8 mouse cellular contexts compared by ENCODE assay signal in the genomic region with DNA sequence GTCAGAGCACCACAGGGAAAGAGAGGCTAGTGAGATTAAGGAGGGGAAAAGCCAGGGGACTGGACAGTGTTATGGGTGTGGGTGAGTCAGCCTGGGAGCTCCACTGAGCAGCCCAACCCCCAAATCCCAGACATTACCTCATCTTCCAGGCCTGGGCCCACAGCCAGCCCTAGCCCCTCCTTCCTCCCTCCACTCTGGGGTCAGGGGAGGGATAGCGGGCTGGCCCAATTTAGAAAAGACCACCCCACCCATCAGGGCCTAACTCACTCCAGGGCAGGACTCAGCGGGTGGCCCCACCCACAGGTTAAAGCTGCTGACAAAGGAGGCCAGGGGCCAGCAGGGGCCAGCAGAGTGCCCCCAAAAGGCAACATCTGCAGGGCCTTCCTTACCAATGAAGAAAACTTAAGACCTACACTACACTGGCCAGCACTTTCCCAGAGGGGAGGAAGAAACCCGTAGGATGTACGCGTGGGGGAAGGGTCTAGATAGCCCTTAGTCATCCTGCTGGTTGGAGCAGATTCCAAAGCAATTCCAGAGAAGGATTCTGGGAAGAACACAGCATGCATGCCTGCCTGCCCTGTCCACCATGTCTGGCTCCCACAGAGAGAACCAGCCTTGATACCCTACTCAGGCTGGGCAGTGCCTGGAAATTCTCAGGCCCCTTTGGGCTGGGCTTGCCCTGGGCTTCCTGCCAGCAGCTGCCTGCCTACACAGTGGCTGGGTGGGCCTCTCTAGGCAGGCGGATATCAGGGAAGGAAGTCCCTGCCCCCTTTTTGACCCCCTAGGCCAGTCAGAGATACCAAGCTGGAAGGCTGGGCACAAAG. TPM values are rescaled to one million over a fixed set of nuclear protein-coding genes. Genes with fewer than 3 reads are reported as not detected.
A peak's percentile ranks its signal among the peaks of the same experiment; 100 is the strongest.
DNase-seq lines count a peak whose midpoint lies in the region; ATAC-seq and TF ChIP-seq lines count a peak whose summit lies in the region.

No protein-coding gene starts in this region.

- no peak for TF ChIP-seq RAD21 in MEL (IDR thresholded peaks at IDR 0.05; ENCODE audit: low read depth, low read length)

- TF ChIP-seq CTCF in MEL (IDR thresholded peaks at IDR 0.05 in 2 of 3, conservative IDR thresholded peaks at IDR 0.05 in 1 of 3; ENCODE audit: control insufficient read depth in 1 of 3, insufficient read depth in 1 of 3, low read depth in 2 of 3, low read length in 3 of 3, poor library complexity in 1 of 3, severe bottlenecking in 1 of 3), result peak in 2 of 3 experiments; percentile 20 to 33; a peak in 3 of 6 replicates

- H3K79me2 ChIP-seq in MEL (ENCODE audit: control insufficient read depth, insufficient read depth, low read length, poor library complexity), result peaks cover 6% of the 10 kb centered on the region

- no peak for TF ChIP-seq POLR2A in MEL (IDR thresholded peaks at IDR 0.05; ENCODE audit: control insufficient read depth in 1 of 2, insufficient read depth in 1 of 2, low read depth in 1 of 2, low read length in 2 of 2, poor library complexity in 1 of 2)

- H3K4me3 ChIP-seq in MEL (ENCODE audit: control insufficient read depth in 1 of 2, insufficient read depth in 1 of 2, low read depth in 2 of 2, low read length in 2 of 2), result peak overlapping the region; percentile 22 to 63; a peak in 3 of 4 replicates
- peak overlapping the region; percentile 77 for H3K4me3 ChIP-seq in intestine, embryonic 14.5 days (ENCODE audit: low read depth, low read length)
- H3K4me3 ChIP-seq in liver, embryonic 16.5 days (ENCODE audit: low read depth, low read length), result no peak overlapping the region
- H3K4me3 ChIP-seq in neural tube, embryonic 14.5 days (ENCODE audit: low read depth, low read length), result no peak overlapping the region

- no peaks in the 10 kb centered on the region for H3K9me3 ChIP-seq in MEL (replicated peaks; ENCODE audit: insufficient read depth, low read length)
- no peaks in the 10 kb centered on the region for H3K9me3 ChIP-seq in intestine, embryonic 14.5 days (ENCODE audit: control insufficient read depth, low read length)
- H3K9me3 ChIP-seq in liver, embryonic 16.5 days (replicated peaks; ENCODE audit: control insufficient read depth, low read length), result no peaks in the 10 kb centered on the region
- H3K9me3 ChIP-seq in neural tube, embryonic 14.5 days (ENCODE audit: control insufficient read depth, low read length), result no peaks in the 10 kb centered on the region

- H3K27ac ChIP-seq in MEL (ENCODE audit: control insufficient read depth, low read depth, low read length), result peak overlapping the region; percentile 78
- H3K27ac ChIP-seq in intestine, embryonic 14.5 days (ENCODE audit: low read depth), result peak overlapping the region; percentile 85
- peak overlapping the region; percentile 76 for H3K27ac ChIP-seq in liver, embryonic 16.5 days (ENCODE audit: low read length)
- peak overlapping the region; percentile 45 for H3K27ac ChIP-seq in neural tube, embryonic 14.5 days (ENCODE audit: low read depth, low read length)

- H3K27me3 ChIP-seq in MEL (ENCODE audit: control insufficient read depth in 1 of 2, insufficient read depth in 2 of 2, low read length in 2 of 2), result no peaks in the 10 kb centered on the region
- H3K27me3 ChIP-seq in intestine, embryonic 14.5 days (replicated peaks; ENCODE audit: control insufficient read depth, insufficient read depth, low read length), result no peaks in the 10 kb centered on the region
- no peaks in the 10 kb centered on the region for H3K27me3 ChIP-seq in liver, embryonic 16.5 days (ENCODE audit: control insufficient read depth, insufficient read depth, low read depth, low read length)
- H3K27me3 ChIP-seq in neural tube, embryonic 14.5 days (ENCODE audit: control insufficient read depth, insufficient read depth, low read length), result no peaks in the 10 kb centered on the region

- H3K4me1 ChIP-seq in MEL (ENCODE audit: control insufficient read depth in 1 of 2, insufficient read depth in 2 of 2, low read length in 2 of 2), result peaks cover 27 to 32% of the 10 kb centered on the region in 2 experiments
- peaks cover 26% of the 10 kb centered on the region for H3K4me1 ChIP-seq in intestine, embryonic 14.5 days (replicated peaks; ENCODE audit: control insufficient read depth, insufficient read depth, low read length)
- peaks cover 27% of the 10 kb centered on the region for H3K4me1 ChIP-seq in liver, embryonic 16.5 days (ENCODE audit: control insufficient read depth, low read depth, low read length)
- H3K4me1 ChIP-seq in neural tube, embryonic 14.5 days (ENCODE audit: control insufficient read depth, insufficient read depth, low read length), result peaks cover 23% of the 10 kb centered on the region

- TF ChIP-seq EP300 in MEL (IDR thresholded peaks at IDR 0.05; ENCODE audit: low read depth in 1 of 2, low read length in 2 of 2), result peak in 1 of 2 experiments; percentile 51; a peak in 2 of 4 replicates

- peak overlapping the region; percentile 77 for H3K9ac ChIP-seq in MEL (ENCODE audit: control insufficient read depth, low read depth, low read length, poor library complexity, severe bottlenecking)
- H3K9ac ChIP-seq in intestine, embryonic 14.5 days (ENCODE audit: low read length), result peak overlapping the region; percentile 23
- peak overlapping the region; percentile 10; the same call in 1 of the 2 replicates for H3K9ac ChIP-seq in liver, embryonic 16.5 days (ENCODE audit: low read depth, low read length)
- H3K9ac ChIP-seq in neural tube, embryonic 14.5 days (replicated peaks; ENCODE audit: low read depth, low read length), result 0 out of 2 replicates have a peak overlapping the region, but pooled peaks have one; percentile 32

- peak; percentile 78 for ATAC-seq in intestine, embryonic 14.5 days (replicated peaks; ENCODE audit: low FRiP score, low TSS enrichment, low read depth)
- peak; percentile 55 for ATAC-seq in liver, embryonic 16.5 days (ENCODE audit: low read depth)
- ATAC-seq in neural tube, embryonic 14.5 days (ENCODE audit: low read depth), result peak; percentile 42; the same call in 1 of the 2 replicates

- peaks cover 0 to 27% of the 10 kb centered on the region in 2 experiments; a peak in 2 of 4 replicates for H3K36me3 ChIP-seq in MEL (ENCODE audit: control insufficient read depth in 1 of 2, insufficient read depth in 2 of 2, low read length in 2 of 2)
- peaks cover 45% of the 10 kb centered on the region for H3K36me3 ChIP-seq in intestine, embryonic 14.5 days (ENCODE audit: control insufficient read depth, insufficient read depth, low read length)
- H3K36me3 ChIP-seq in liver, embryonic 16.5 days (ENCODE audit: control insufficient read depth, insufficient read depth), result peaks cover under 1% of the 10 kb centered on the region
- H3K36me3 ChIP-seq in neural tube, embryonic 14.5 days (ENCODE audit: control insufficient read depth, insufficient read depth, low read length), result peaks cover 26% of the 10 kb centered on the region

- peak; percentile 73 for DNase-seq in MEL (ENCODE audit: low read depth, low spot score)
- DNase-seq in c-Kit-positive CD71-negative TER-119-negative erythroid progenitor cells, embryonic 14.5 days (ENCODE audit: low read depth), result peak; percentile 69
- DNase-seq in gastrocnemius, postnatal 25 days, result peak; percentile 90
- peak; percentile 88 for DNase-seq in intestine, embryonic 14.5 days (ENCODE audit: low spot score)
- DNase-seq in right cerebral cortex, adult 18-20 months, result no peak
- DNase-seq in layer of hippocampus, postnatal 25 days (ENCODE audit: extremely low spot score in 1 of 2, low spot score in 1 of 2), result no peak

- H3K4me2 ChIP-seq in intestine, embryonic 14.5 days (ENCODE audit: low read length), result peak overlapping the region; percentile 83
- peak overlapping the region; percentile 94 for H3K4me2 ChIP-seq in liver, embryonic 16.5 days (ENCODE audit: low read depth, low read length)
- peak overlapping the region; percentile 97 for H3K4me2 ChIP-seq in neural tube, embryonic 14.5 days (ENCODE audit: low read depth, low read length)

- WGBS in intestine, embryonic 14.5 days, result 5% methylated on average over 6 of the region's 6 CpGs
- WGBS in liver, embryonic 16.5 days (ENCODE audit: insufficient replicate concordance), result 14% methylated on average over 6 of the region's 6 CpGs
- WGBS in neural tube, embryonic 14.5 days, result 9% methylated on average over 6 of the region's 6 CpGs

RNA-seq across cellular contexts. Expression of a gene that starts 2.6 kb away (rescaled TPM):
- total RNA-seq in MEL (2012; rRNA removed), result 12.3 and 15.7 TPM in 2 replicates
- 10 to 100 TPM in 1 of 2 experiments, not detected in 1; 40.6 TPM for polyA plus RNA-seq in MEL (2012; ENCODE audit: insufficient read depth in 1 of 2, insufficient read length in 2 of 2, low read depth in 1 of 2, low replicate concordance in 2 of 2, missing spikeins in 1 of 2)
- 100 to 1,000 TPM; 544 to 627 TPM for total RNA-seq in gastrocnemius, postnatal 25 days (2021)
- polyA plus RNA-seq in intestine, embryonic 14.5 days (2014; fragmentation: Nextera tagmentation; extraction: Ambion mirVana), result 253 and 260 TPM in 2 replicates
- polyA plus RNA-seq in liver, embryonic 16.5 days (2015; fragmentation: Nextera tagmentation; extraction: Ambion mirVana), result 24.4 and 27.9 TPM in 2 replicates
- 142 and 163 TPM in 2 replicates for polyA plus RNA-seq in neural tube, embryonic 14.5 days (2014; fragmentation: Nextera tagmentation; extraction: Ambion mirVana)
- 10 to 100 TPM; 86.6 to 97.7 TPM for total RNA-seq in layer of hippocampus, postnatal 25 days (2021)

RNA-seq across cellular contexts. Expression of a gene that starts 18.2 kb away (rescaled TPM):
- 1.4 and 1.6 TPM in 2 replicates for total RNA-seq in MEL (2012; rRNA removed)
- polyA plus RNA-seq in MEL (2012; ENCODE audit: insufficient read depth in 1 of 2, insufficient read length in 2 of 2, low read depth in 1 of 2, low replicate concordance in 2 of 2, missing spikeins in 1 of 2), result 1 to 10 TPM in 1 of 2 experiments, not detected in 1; 4.3 TPM
- total RNA-seq in gastrocnemius, postnatal 25 days (2021), result 1 to 10 TPM in 1 of 2 experiments, under 1 TPM in 1; 1.00 to 1.0 TPM
- polyA plus RNA-seq in intestine, embryonic 14.5 days (2014; fragmentation: Nextera tagmentation; extraction: Ambion mirVana), result 1.9 and 2.5 TPM in 2 replicates
- 9.3 and 10.9 TPM in 2 replicates for polyA plus RNA-seq in liver, embryonic 16.5 days (2015; fragmentation: Nextera tagmentation; extraction: Ambion mirVana)
- polyA plus RNA-seq in neural tube, embryonic 14.5 days (2014; fragmentation: Nextera tagmentation; extraction: Ambion mirVana), result 4.2 and 4.6 TPM in 2 replicates
- total RNA-seq in layer of hippocampus, postnatal 25 days (2021), result 1 to 10 TPM; 9.6 to 9.7 TPM

RNA-seq across cellular contexts. Expression of a gene that starts 23.0 kb away (rescaled TPM):
- total RNA-seq in MEL (2012; rRNA removed), result 0.04 and 0.10 TPM in 2 replicates
- under 1 TPM in 1 of 2 experiments, not detected in 1; 0.53 TPM for polyA plus RNA-seq in MEL (2012; ENCODE audit: insufficient read depth in 1 of 2, insufficient read length in 2 of 2, low read depth in 1 of 2, low replicate concordance in 2 of 2, missing spikeins in 1 of 2)
- 10 to 100 TPM; 10.3 to 16.1 TPM for total RNA-seq in gastrocnemius, postnatal 25 days (2021)
- 120 and 134 TPM in 2 replicates for polyA plus RNA-seq in intestine, embryonic 14.5 days (2014; fragmentation: Nextera tagmentation; extraction: Ambion mirVana)
- 6.1 and 7.7 TPM in 2 replicates for polyA plus RNA-seq in liver, embryonic 16.5 days (2015; fragmentation: Nextera tagmentation; extraction: Ambion mirVana)
- polyA plus RNA-seq in neural tube, embryonic 14.5 days (2014; fragmentation: Nextera tagmentation; extraction: Ambion mirVana), result 376 and 450 TPM in 2 replicates
- total RNA-seq in layer of hippocampus, postnatal 25 days (2021), result 100 to 1,000 TPM; 356 to 398 TPM

RNA-seq across cellular contexts. Expression of a gene that starts 25.6 kb away (rescaled TPM):
- 58.5 and 61.6 TPM in 2 replicates for total RNA-seq in MEL (2012; rRNA removed)
- polyA plus RNA-seq in MEL (2012; ENCODE audit: insufficient read depth in 1 of 2, insufficient read length in 2 of 2, low read depth in 1 of 2, low replicate concordance in 2 of 2, missing spikeins in 1 of 2), result 10 to 100 TPM in 1 of 2 experiments, not detected in 1; 88.8 TPM
- total RNA-seq in gastrocnemius, postnatal 25 days (2021), result 1 to 10 TPM; 8.1 to 9.0 TPM
- 63.9 and 73.1 TPM in 2 replicates for polyA plus RNA-seq in intestine, embryonic 14.5 days (2014; fragmentation: Nextera tagmentation; extraction: Ambion mirVana)
- polyA plus RNA-seq in liver, embryonic 16.5 days (2015; fragmentation: Nextera tagmentation; extraction: Ambion mirVana), result 20.9 and 22.0 TPM in 2 replicates
- 51.3 and 54.1 TPM in 2 replicates for polyA plus RNA-seq in neural tube, embryonic 14.5 days (2014; fragmentation: Nextera tagmentation; extraction: Ambion mirVana)
- 10 to 100 TPM; 50.7 to 57.2 TPM for total RNA-seq in layer of hippocampus, postnatal 25 days (2021)

RNA-seq across cellular contexts. Expression of a gene that starts 46.8 kb away (rescaled TPM):
- total RNA-seq in MEL (2012; rRNA removed), result 2.4 and 2.7 TPM in 2 replicates
- 1 to 10 TPM in 1 of 2 experiments, not detected in 1; 8.7 TPM for polyA plus RNA-seq in MEL (2012; ENCODE audit: insufficient read depth in 1 of 2, insufficient read length in 2 of 2, low read depth in 1 of 2, low replicate concordance in 2 of 2, missing spikeins in 1 of 2)
- total RNA-seq in gastrocnemius, postnatal 25 days (2021), result under 1 TPM; 0.51 to 0.79 TPM
- polyA plus RNA-seq in intestine, embryonic 14.5 days (2014; fragmentation: Nextera tagmentation; extraction: Ambion mirVana), result 0.55 and 0.70 TPM in 2 replicates
- not detected in 2 replicates for polyA plus RNA-seq in liver, embryonic 16.5 days (2015; fragmentation: Nextera tagmentation; extraction: Ambion mirVana)
- polyA plus RNA-seq in neural tube, embryonic 14.5 days (2014; fragmentation: Nextera tagmentation; extraction: Ambion mirVana), result 5.8 and 6.7 TPM in 2 replicates
- total RNA-seq in layer of hippocampus, postnatal 25 days (2021), result 10 to 100 TPM; 96.9 to 97.3 TPM

Comparison
In these comparisons a context has a peak if more than half of its experiments do, and no peak if none do; other contexts are left out.
1. DNase-seq: peak in MEL (single experiment), c-Kit-positive CD71-negative TER-119-negative erythroid progenitor cells, embryonic 14.5 days (single experiment), gastrocnemius, postnatal 25 days (single experiment) and intestine, embryonic 14.5 days (single experiment); none in right cerebral cortex, adult 18-20 months (single experiment) and layer of hippocampus, postnatal 25 days (0 of 2).
2. H3K4me3 ChIP-seq: peak in MEL (2 of 2) and intestine, embryonic 14.5 days (single experiment); none in liver, embryonic 16.5 days (single experiment) and neural tube, embryonic 14.5 days (single experiment).
3. H3K9ac ChIP-seq: peak in every context shown above with its lines; median percentile 77 in MEL; 32 in neural tube, embryonic 14.5 days; 23 in intestine, embryonic 14.5 days; 10 in liver, embryonic 16.5 days.
4. RNA of a gene that starts 23.0 kb away (polyA plus RNA-seq): 376 to 450 TPM in neural tube, embryonic 14.5 days and 120 to 134 TPM in intestine, embryonic 14.5 days; 6.1 to 7.7 TPM in liver, embryonic 16.5 days and 0.53 TPM in MEL; every median in the first group is over 10 times any median in the second.
5. Peak in every context shown above with its lines, with median percentiles within 50 percentile points of each other: H3K27ac ChIP-seq, ATAC-seq and H3K4me2 ChIP-seq.